Mouse (Mus musculus) liver, postnatal 0 days (tissue): ENCODE measurements around the gene Them4.

ENCODE experiments used
- CTCF ChIP-seq: sonication (generic); IDR thresholded peaks from 2 replicates; pipeline ENCODE4 v1.5.1; 2016; ENCODE audit warnings: antibody characterized with exemption, low read depth
- EP300 ChIP-seq: IDR thresholded peaks from 2 replicates; pipeline ENCODE4 v1.6.1; 2016; ENCODE audit warnings: antibody characterized with exemption, low read depth, mild to moderate bottlenecking

DNA sequence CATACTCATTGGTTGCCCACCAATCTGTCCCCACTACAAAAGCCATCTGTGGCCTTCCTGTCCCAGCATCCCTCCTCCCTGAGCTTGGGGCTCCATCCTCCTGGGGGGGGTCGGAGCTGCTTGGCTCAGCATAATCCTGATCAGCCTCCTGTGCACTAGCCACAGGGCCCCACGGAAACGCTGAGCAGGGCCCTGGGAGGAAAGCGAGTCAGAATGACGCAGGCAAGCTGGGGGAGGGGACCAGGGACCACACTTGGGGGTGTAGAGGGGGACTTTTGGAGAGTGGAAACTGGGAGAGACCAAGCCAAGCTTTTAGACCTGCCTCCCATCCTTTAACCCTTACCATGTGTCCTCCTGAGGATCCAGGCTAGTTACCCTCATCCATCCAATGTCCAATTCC, 66.0 kb downstream of the Them4 start:
- TF ChIP-seq CTCF = no peak
- no peak for TF ChIP-seq EP300
